Mouse (Mus musculus) CH12.LX (cell line): ENCODE measurements around the gene Urod.

Experiments used
- CHD1 ChIP-seq: IDR thresholded peaks from 2 replicates; pipeline ENCODE4 v1.6.1; 2012; ENCODE audit warnings: low read depth, low read length, improper control_type of control experiment, inconsistent platforms
- CTCF ChIP-seq, 2 experiments: IDR thresholded peaks in 1 of 2; conservative IDR thresholded peaks in 1 of 2; 2 replicates each; pipeline ENCODE4 v1.5.1; 2011 to 2012; ENCODE audit warnings: low read depth in 2 of 2, low read length in 2 of 2, improper control_type of control experiment in 1 of 2, inconsistent platforms in 1 of 2, mild to moderate bottlenecking in 1 of 2, moderate library complexity in 1 of 2
- GABPA ChIP-seq: IDR thresholded peaks from 2 replicates; pipeline ENCODE4 v1.6.1; 2012; ENCODE audit warnings: low read depth, low read length, improper control_type of control experiment, inconsistent platforms; ENCODE audit not compliant: insufficient replicate concordance
- IRF4 ChIP-seq: IDR thresholded peaks from 2 replicates; pipeline ENCODE4 v1.6.1; 2014; ENCODE audit warnings: low read depth, mild to moderate bottlenecking, inconsistent platforms, low read length, improper control_type of control experiment
- MAFK ChIP-seq: IDR thresholded peaks from 2 replicates; pipeline ENCODE4 v1.6.1; 2011; ENCODE audit warnings: low read length, improper control_type of control experiment; ENCODE audit not compliant: insufficient replicate concordance
- MAX ChIP-seq: IDR thresholded peaks from 2 replicates; pipeline ENCODE4 v1.6.1; 2011; ENCODE audit warnings: low read length, improper control_type of control experiment
- NRF1 ChIP-seq: IDR thresholded peaks from 2 replicates; pipeline ENCODE4 v1.6.1; 2014; ENCODE audit warnings: low read depth, mild to moderate bottlenecking, inconsistent platforms, low read length, improper control_type of control experiment, moderate library complexity
- POLR2A ChIP-seq: IDR thresholded peaks from 2 replicates; pipeline ENCODE4 v1.6.1; 2011; ENCODE audit warnings: low read depth, mild to moderate bottlenecking, improper control_type of control experiment, low read length
- TBP ChIP-seq: conservative IDR thresholded peaks from 2 replicates; pipeline ENCODE4 v1.6.1; 2011; ENCODE audit warnings: low read depth, low read length, improper control_type of control experiment

DNA sequence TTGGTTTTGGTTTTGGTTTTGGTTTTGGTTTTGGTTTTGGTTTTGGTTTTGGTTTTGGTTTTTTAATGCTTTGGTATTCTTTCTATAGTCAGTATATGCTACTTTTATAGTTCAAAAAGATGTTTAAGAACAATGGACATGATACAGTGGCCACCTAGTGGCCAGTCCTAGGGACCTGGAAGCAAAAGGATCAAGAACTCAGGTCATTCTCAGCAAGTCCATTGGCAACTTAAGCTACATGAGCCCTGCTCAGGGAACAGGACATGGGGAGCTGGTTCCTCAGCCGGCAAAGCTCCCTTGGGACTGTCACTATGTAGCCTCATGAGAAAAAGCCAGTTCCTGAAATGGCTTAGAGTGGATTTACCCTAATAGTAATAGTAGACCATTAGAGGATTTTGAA lies 42.6 kb downstream of the Urod start:
- TF ChIP-seq CTCF (conservative IDR thresholded peaks at IDR 0.05 in 1 of 2, IDR thresholded peaks at IDR 0.05 in 1 of 2; ENCODE audit: low read depth in 2 of 2, low read length in 2 of 2) (peak; percentile 25 to 62; a peak in 3 of 4 replicates), MAFK (no peak), NRF1 (no peak), GABPA (no peak), TBP (no peak), CHD1 (no peak), POLR2A (no peak), MAX (no peak), IRF4 (no peak)
